Mouse (Mus musculus) layer of hippocampus, adult 18-20 months (tissue): ENCODE results near the gene Scfd1. TPM values are rescaled to one million over a fixed set of nuclear protein-coding genes. Genes with fewer than 3 reads are reported as not detected.

Experiments used
- total RNA-seq, 2 experiments: library from RNA; stranded (reverse); gene quantifications; 2 replicates each; pipeline ENCODE4 v1.2.3; 2021

The Scfd1 gene
- total RNA-seq, 2 experiments from 2014 or later: 37.1 to 38.8 TPM

Other genes with a start within 250 kb of the Scfd1 start
- gene G2e3, start 29.4 kb upstream of the Scfd1 start, total RNA-seq: 1 to 10 TPM; 8.2 to 9.3 TPM
- gene Coch, start 215.8 kb downstream of the Scfd1 start, total RNA-seq: 1 to 10 TPM; 3.2 to 4.0 TPM